ENCODE assay signal across 9 mouse cellular contexts in genomic region chr2:71816391-71817041, GRCm38 (mm10). TPM values are rescaled to one million over a fixed set of nuclear protein-coding genes. Genes with fewer than 3 reads are reported as not detected.
DNase-seq lines count a peak whose midpoint lies in the region; ATAC-seq and TF ChIP-seq lines count a peak whose summit lies in the region.
"Had no signal": no experiment of that assay in that cellular context is flagged by ENCODE, and none has a peak within 500 bp of the region (broad histone marks: within the 10 kb centered on the region; RNA-seq: fewer than 3 reads in every experiment).

No protein-coding gene starts in this region.

- DNase-seq in left cerebral cortex, postnatal 14 days (ENCODE audit: low spot score in 2 of 2): peak; percentile 35 to 55
- DNase-seq in left cerebral cortex, adult 9 months (ENCODE audit: low spot score in 2 of 2): no peak
- DNase-seq in Patski (ENCODE audit: low read depth, low spot score): no peak
- DNase-seq in embryonic facial prominence, embryonic 10.5 days (ENCODE audit: low spot score): peak; percentile 48
- DNase-seq in induced T-regulatory cell, adult 2 months (ENCODE audit: low read depth): peak; percentile 86
- peak; percentile 11 to 26 for DNase-seq in natural killer cell, adult 2 months (ENCODE audit: low spot score in 2 of 2)
- DNase-seq in ovary, postnatal 36 days (ENCODE audit: low spot score): no peak
- no peak for DNase-seq in spleen, adult 12 weeks (ENCODE audit: low spot score)

- peak overlapping the region; percentile 23; the same call in 1 of the 2 replicates for H3K4me3 ChIP-seq in embryonic facial prominence, embryonic 10.5 days
- H3K4me3 ChIP-seq: stomach, embryonic 15.5 days had no signal

- intact Hi-C loops in left cerebral cortex, postnatal 14 days (cut with DNase I): loop anchor here (1.0 to 10.0 kb wide), 2 partner anchors 218 to 562 kb away; no protein-coding TSS in a partner anchor

- 36% methylated on average over 14 of the region's 14 CpGs for WGBS in embryonic facial prominence, embryonic 10.5 days

- H3K9me3 ChIP-seq in embryonic facial prominence, embryonic 10.5 days: no peaks in the 10 kb centered on the region
- H3K9me3 ChIP-seq: stomach, embryonic 15.5 days had no signal

- peak; percentile 68 for TF ChIP-seq CTCF in Patski (IDR thresholded peaks at IDR 0.05)

- in situ Hi-C loops in Patski (cut with MboI; ENCODE audit: low pct_unique_long_range_greater_than_20kb): no loop called here

- CTCF ChIA-PET in Patski (lab: Charles Lee): interaction anchor here (0.7 to 1.3 kb wide), 4 partner anchors 13 to 230 kb away, joined by 3 to 4 read pairs (median 3); no protein-coding TSS in a partner anchor

- POLR2A ChIA-PET in Patski (lab: Charles Lee): no interaction called here

- H3K27me3 ChIP-seq in Patski: no peaks in the 10 kb centered on the region
- no peaks in the 10 kb centered on the region for H3K27me3 ChIP-seq in embryonic facial prominence, embryonic 10.5 days (replicated peaks; ENCODE audit: low read depth, poor library complexity, severe bottlenecking)
- H3K27me3 ChIP-seq: stomach, embryonic 15.5 days had no signal

- ATAC-seq in Patski: no peak

- H3K36me3 ChIP-seq in embryonic facial prominence, embryonic 10.5 days (replicated peaks): peaks cover 4% of the 10 kb centered on the region; the same call in 1 of the 2 replicates
- H3K36me3 ChIP-seq: stomach, embryonic 15.5 days had no signal

- H3K4me1 ChIP-seq in embryonic facial prominence, embryonic 10.5 days: peaks cover 66% of the 10 kb centered on the region

- peak overlapping the region; percentile 69 for H3K27ac ChIP-seq in embryonic facial prominence, embryonic 10.5 days (replicated peaks)
- H3K27ac ChIP-seq: stomach, embryonic 15.5 days had no signal

RNA-seq across cellular contexts. Expression of gene Pdk1, which starts 56.5 kb away (rescaled TPM):
- total RNA-seq in left cerebral cortex, postnatal 14 days (2021): 10 to 100 TPM; 44.3 to 46.0 TPM
- 41.2 TPM for polyA plus RNA-seq in Patski (2021)
- polyA plus RNA-seq in embryonic facial prominence, embryonic 10.5 days (2016; fragmentation: Nextera tagmentation; extraction: Ambion mirVana): 53.6 TPM in 2 replicates

Comparison
In these comparisons a context has a peak if more than half of its experiments do, and no peak if none do; other contexts are left out.
1. DNase-seq: peak in left cerebral cortex, postnatal 14 days (2 of 2), embryonic facial prominence, embryonic 10.5 days (single experiment), induced T-regulatory cell, adult 2 months (single experiment) and natural killer cell, adult 2 months (2 of 2); none in left cerebral cortex, adult 9 months (0 of 2), Patski (single experiment), ovary, postnatal 36 days (single experiment) and spleen, adult 12 weeks (single experiment).